Mouse (Mus musculus) stomach, embryonic 14.5 days (tissue): ENCODE measurements around the gene Prdm16. TPM values are rescaled to one million over a fixed set of nuclear protein-coding genes. Genes with fewer than 3 reads are reported as not detected.

Experiments
- ATAC-seq: fragments of 200-750 bp; cut with Nextera tagmentation; 2 replicates; pipeline ENCODE4 v1.8.0; 2017; ENCODE audit warnings: low read depth, moderate TSS enrichment; ENCODE audit not compliant: insufficient number of reproducible peaks, insufficient read depth, low FRiP score
- H3K27ac ChIP-seq: fragments of 300-500 bp; sonication (generic); 2 replicates; pipeline ENCODE4 v1.5.1; 2014; ENCODE audit warnings: mild to moderate bottlenecking, low read length, moderate library complexity, mixed read lengths
- H3K27me3 ChIP-seq: fragments of 300-500 bp; sonication (generic); 2 replicates; pipeline ENCODE4 v1.6.1; 2014; ENCODE audit warnings: low read length, control low read depth, mixed read lengths; ENCODE audit not compliant: control insufficient read depth, insufficient read depth
- H3K36me3 ChIP-seq: fragments of 300-500 bp; sonication (generic); 2 replicates; pipeline ENCODE4 v1.6.1; 2014; ENCODE audit warnings: mild to moderate bottlenecking, control low read depth, low read length, moderate library complexity, mixed read lengths; ENCODE audit not compliant: control insufficient read depth, insufficient read depth
- H3K4me1 ChIP-seq: fragments of 300-500 bp; sonication (generic); 2 replicates; pipeline ENCODE4 v1.6.1; 2014; ENCODE audit warnings: low read length, control low read depth, mixed read lengths; ENCODE audit not compliant: control insufficient read depth, insufficient read depth
- H3K4me2 ChIP-seq: fragments of 300-500 bp; sonication (generic); replicated peaks from 2 replicates; pipeline ENCODE4 v1.6.1; 2014; ENCODE audit warnings: low read depth, low read length, control low read depth
- H3K4me3 ChIP-seq: fragments of 300-500 bp; sonication (generic); 2 replicates; pipeline ENCODE4 v1.5.1; 2014; ENCODE audit warnings: low read depth, low read length, control low read depth
- H3K9ac ChIP-seq: fragments of 300-500 bp; sonication (generic); replicated peaks from 2 replicates; pipeline ENCODE4 v1.6.1; 2014; ENCODE audit warnings: low read depth, mild to moderate bottlenecking, control low read depth, low read length, moderate library complexity, mixed read lengths
- H3K9me3 ChIP-seq: fragments of 300-500 bp; sonication (generic); 2 replicates; pipeline ENCODE4 v1.6.1; 2016; ENCODE audit warnings: low read depth, low read length, control low read depth; ENCODE audit not compliant: control insufficient read depth
- WGBS: fragments of 180-500 bp; shearing (Covaris S2); extraction: QIAGEN DNeasy Blood & Tissue Kit; methylation state at CpG from one replicate; pipeline ENCODE4 v1.1.7; 2014; 5-methylcytosine and 5-hydroxymethylcytosine counted together
- polyA plus RNA-seq: library from polyadenylated mRNA; unstranded; fragments of >200 nt; fragmentation: Nextera tagmentation; extraction: Ambion mirVana; gene quantifications from 2 replicates; pipeline ENCODE4 v1.2.1, GENCODE M21; 2014

The Prdm16 gene
- polyA plus RNA-seq, 1 experiment from 2014 or later: 18.4 TPM

DNA sequence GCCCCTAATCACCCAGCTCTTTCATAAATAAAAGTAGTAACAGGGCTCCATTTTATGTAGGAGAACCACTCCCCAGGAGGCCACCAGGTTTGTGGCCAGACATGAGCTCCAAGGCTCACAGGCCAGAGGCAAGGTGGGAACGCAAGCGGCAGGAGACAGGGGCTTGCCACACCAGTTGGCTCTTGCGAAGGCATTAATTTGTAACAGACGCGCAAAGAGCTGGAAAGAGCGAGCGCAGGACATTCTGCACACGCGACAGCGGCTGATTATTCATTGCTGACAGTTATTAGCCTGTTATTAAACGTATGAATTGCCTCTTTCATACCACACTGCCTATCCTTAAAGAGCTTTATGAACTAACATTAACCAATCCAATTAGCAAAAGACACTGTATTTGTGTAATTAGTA is 144.0 kb downstream of the Prdm16 start:
- no peaks in the 10 kb centered on the region for H3K27me3 ChIP-seq
- 57% methylated on average over 11 of the region's 11 CpGs for WGBS
- ATAC-seq: no peak
- H3K9ac ChIP-seq: no peak overlapping the region
- H3K4me1 ChIP-seq: peaks cover 30% of the 10 kb centered on the region
- no peak overlapping the region for H3K27ac ChIP-seq
- H3K9me3 ChIP-seq: no peaks in the 10 kb centered on the region
- no peak overlapping the region for H3K4me3 ChIP-seq
- no peak overlapping the region for H3K4me2 ChIP-seq
- H3K36me3 ChIP-seq: no peaks in the 10 kb centered on the region

DNA sequence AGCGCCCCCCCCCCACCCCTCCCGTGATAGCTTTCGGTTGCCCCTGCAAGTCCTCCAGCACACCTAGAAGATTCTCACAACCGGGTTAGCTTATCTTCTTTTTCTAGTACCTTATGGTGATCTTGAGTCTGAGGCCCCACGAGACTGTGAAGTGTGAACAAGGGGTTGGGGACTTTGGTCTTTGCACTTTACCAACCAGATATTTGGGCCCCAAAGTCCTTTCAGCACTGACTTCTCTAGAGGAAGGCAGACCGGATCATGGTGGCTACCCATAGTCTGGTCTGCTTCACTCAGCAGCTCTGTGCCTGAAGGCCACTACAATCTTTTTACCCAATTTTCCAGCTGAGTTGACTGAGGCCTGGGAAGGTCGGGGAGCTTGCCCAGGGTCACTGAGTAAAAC is 144.4 kb downstream of the Prdm16 start:
- no peaks in the 10 kb centered on the region for H3K9me3 ChIP-seq
- no peak for ATAC-seq
- no peak overlapping the region for H3K4me3 ChIP-seq
- H3K4me1 ChIP-seq: peaks cover 28% of the 10 kb centered on the region
- H3K27ac ChIP-seq: no peak overlapping the region
- 67% methylated on average over 7 of the region's 7 CpGs for WGBS
- H3K27me3 ChIP-seq: no peaks in the 10 kb centered on the region
- no peaks in the 10 kb centered on the region for H3K36me3 ChIP-seq
- no peak overlapping the region for H3K4me2 ChIP-seq
- no peak overlapping the region for H3K9ac ChIP-seq

DNA sequence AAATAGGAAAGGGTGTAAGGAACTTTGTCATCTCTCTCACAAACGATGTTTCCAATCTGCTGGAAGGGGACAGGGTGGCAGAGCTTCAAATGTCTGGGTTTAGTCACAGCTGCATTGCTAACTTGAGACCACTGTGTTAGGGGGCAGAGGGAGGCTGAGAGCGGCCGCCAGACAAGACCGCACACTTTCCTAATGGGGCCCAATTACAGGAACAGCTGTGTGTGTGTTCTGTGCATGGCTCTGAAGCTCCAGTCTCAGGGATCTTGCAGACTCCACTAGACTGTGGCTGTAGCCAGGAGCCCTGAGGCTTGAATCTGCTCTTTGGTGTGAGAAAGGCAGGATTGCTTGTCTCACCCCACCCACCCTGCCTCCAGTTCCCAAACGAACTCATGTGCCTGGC is 148.6 kb downstream of the Prdm16 start:
- Histone ChIP-seq H3K4me2 (no peak overlapping the region), H3K27ac (no peak overlapping the region), H3K9me3 (no peaks in the 10 kb centered on the region), H3K4me3 (no peak overlapping the region), H3K9ac (no peak overlapping the region), H3K4me1 (peaks cover 17% of the 10 kb centered on the region; the same call in 1 of the 2 replicates), H3K36me3 (no peaks in the 10 kb centered on the region), H3K27me3 (no peaks in the 10 kb centered on the region)
- no peak for ATAC-seq
- 30% methylated on average over 5 of the region's 5 CpGs for WGBS

DNA sequence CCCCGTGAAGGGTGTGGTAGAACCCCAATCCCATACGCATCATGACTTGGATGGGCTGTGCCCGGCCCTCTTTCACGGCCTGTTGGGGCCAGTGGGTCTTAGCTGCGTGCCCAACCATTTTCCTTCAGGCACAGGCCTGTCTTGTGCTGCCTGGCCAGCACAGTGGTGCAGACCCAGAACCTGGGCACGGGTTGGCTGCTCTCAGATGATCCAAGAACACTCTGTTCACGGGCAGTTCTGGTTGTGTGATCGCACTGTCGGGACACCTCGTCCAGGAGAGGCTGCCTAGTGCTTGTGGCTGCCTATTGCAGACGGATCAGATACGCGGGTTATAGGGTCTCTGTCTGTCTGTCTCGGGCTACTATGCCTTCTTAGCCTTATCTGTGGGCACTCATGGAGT is 154.0 kb downstream of the Prdm16 start:
- H3K27ac ChIP-seq: no peak overlapping the region
- no peaks in the 10 kb centered on the region for H3K27me3 ChIP-seq
- ATAC-seq: peak; percentile 15; the same call in 1 of the 2 replicates

DNA sequence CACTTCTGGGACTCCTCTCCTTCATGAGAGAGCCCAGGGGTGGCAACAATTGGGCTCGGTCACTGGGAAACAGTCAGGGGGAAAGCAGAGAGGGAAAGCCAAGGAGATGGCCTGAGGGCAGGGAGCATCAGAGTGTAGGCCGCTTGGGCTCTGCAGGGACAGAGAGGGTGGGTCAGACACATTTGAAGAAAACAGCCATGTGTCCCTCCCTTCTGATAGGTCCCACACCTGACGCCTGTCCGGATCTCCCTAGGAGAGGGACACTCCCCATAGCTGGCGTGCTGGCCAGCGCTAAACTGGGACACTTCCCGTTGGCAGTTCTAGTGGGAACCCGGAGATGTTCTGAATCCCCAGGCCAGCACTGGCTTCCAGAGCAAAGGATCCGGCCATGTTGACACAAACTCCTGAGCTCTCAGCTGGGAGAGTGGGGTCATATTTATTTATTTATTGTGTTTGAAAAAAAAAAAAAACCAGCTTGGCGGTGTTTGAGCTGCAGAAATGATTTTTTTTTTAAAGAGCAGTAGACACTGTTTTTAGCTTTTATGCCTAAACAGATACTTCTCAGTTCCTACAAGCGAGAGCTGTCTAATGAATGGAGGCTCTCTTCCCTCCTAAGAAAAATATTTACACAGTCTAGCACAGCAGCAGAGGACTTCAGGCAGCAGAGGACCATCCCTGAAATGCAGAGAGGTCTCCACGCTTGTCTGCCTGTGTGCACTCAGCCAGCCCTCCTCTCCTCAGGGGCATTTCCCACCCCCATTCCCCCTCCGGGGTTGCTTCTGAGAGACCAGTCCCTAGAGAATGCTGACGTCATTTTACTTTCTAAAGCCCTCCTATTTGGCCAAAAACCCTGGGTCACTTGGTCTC is 154.7 kb downstream of the Prdm16 start:
- Histone ChIP-seq H3K4me2 (no peak overlapping the region), H3K36me3 (no peaks in the 10 kb centered on the region), H3K4me1 (peaks cover 34% of the 10 kb centered on the region), H3K9me3 (no peaks in the 10 kb centered on the region), H3K9ac (no peak overlapping the region), H3K4me3 (no peak overlapping the region), H3K27me3 (no peaks in the 10 kb centered on the region), H3K27ac (0 out of 2 replicates have a peak overlapping the region, but pooled peaks have one; percentile 39)
- no peak for ATAC-seq
- WGBS: 34% methylated on average over 14 of the region's 14 CpGs

More for the DNA sequence above, 154.0 kb downstream of the Prdm16 start:
- no peaks in the 10 kb centered on the region for H3K36me3 ChIP-seq
- no peak overlapping the region for H3K4me3 ChIP-seq
- H3K9ac ChIP-seq: no peak overlapping the region
- H3K9me3 ChIP-seq: no peaks in the 10 kb centered on the region
- peaks cover 36% of the 10 kb centered on the region for H3K4me1 ChIP-seq
- no peak overlapping the region for H3K4me2 ChIP-seq
- WGBS: 78% methylated on average over 14 of the region's 14 CpGs

DNA sequence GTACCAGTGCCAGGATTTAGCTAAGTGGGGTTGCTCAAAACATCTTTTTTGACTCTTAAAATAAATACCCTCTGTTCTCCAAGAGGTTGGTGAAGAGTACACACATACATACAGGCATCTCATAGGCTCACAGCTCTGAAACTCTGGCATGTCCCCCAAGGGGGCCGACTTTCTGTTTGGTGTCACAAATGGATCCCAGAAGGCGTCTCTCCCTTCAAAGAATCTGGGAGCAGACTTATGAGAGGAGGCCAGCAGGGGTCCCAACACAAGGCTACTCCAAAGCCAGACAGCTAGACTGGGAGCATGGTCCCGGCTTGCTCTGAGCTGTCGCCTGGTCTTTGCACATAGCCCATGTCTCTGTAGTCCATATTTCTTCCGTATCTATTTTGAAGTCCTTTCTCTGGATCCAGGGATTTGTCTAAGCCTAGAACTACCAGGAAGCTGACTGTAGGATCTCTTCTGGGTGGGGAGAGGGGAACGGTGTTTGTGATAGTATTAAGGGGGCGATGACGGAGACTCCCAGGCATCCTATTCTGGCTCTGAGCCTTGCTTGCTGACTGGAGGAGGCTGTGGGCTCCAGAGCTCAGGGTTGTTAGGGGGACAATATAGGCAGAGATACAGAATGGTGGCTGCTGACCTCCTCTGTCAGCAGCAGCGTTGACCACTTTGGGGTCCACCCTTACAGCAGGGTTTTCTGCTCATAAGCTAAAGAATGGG is 156.0 kb downstream of the Prdm16 start:
- Histone ChIP-seq H3K4me3 (no peak overlapping the region), H3K27ac (no peak overlapping the region), H3K27me3 (no peaks in the 10 kb centered on the region), H3K4me1 (peaks cover 34% of the 10 kb centered on the region), H3K36me3 (no peaks in the 10 kb centered on the region), H3K9ac (no peak overlapping the region), H3K4me2 (no peak overlapping the region), H3K9me3 (no peaks in the 10 kb centered on the region)
- WGBS: 60% methylated on average over 9 of the region's 9 CpGs
- no peak for ATAC-seq

DNA sequence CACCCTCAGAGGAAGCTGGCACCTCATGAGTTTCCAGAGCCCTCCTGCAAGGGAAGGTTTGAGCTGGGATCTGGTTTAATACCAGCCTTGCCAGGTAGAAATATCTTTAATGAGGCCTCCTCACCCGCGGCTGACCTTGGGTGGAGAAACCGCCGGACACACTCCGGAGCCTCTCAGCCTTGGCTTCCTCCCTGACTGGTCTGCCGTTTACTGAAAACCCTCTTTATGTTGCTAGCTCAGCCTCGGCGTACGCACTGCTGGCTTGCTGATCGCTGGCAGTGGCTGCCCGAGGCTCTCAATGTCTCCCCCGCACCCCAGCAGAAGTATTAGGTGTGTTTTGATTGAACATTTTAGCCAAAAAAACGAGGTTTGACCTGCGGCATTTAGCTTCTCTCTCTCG is 156.5 kb downstream of the Prdm16 start:
- WGBS: 48% methylated on average over 15 of the region's 15 CpGs
- H3K4me1 ChIP-seq: peaks cover 34% of the 10 kb centered on the region
- H3K9ac ChIP-seq: no peak overlapping the region
- no peaks in the 10 kb centered on the region for H3K9me3 ChIP-seq
- H3K27me3 ChIP-seq: no peaks in the 10 kb centered on the region
- H3K4me2 ChIP-seq: no peak overlapping the region
- ATAC-seq: no peak
- H3K27ac ChIP-seq: peak overlapping the region; percentile 68; the same call in 1 of the 2 replicates
- no peaks in the 10 kb centered on the region for H3K36me3 ChIP-seq
- no peak overlapping the region for H3K4me3 ChIP-seq

DNA sequence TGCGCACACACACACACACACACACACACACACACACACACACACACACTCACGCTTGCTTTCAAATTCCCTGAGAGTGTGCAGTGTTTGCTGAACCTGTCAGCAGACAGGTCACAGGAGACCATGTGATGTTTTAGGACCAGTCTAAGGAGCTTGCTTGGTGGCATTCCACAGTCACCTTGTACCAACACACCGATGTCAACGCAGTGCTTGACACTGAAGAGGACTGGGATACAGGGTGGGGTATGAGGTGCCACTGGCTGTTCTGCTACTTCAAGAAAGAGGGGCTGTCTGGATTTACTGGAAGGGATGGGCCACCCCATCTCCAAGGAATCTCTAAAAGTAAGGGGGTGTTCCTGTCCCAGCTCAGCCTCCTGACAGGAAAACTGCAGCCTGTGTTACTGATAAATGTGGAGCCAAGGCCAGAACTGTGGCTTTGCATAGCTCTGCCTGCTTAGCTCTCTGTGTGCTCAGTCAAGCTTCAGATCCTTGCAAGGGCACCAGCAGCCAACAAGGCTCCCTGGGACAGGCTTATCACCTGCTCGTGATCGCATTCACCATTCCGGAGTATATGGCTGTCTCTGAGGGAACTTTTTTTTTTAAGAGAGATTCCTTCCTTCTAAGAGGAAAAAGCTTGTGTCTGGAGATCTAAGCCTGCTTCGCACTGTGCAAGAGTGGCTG is 157.6 kb downstream of the Prdm16 start:
- no peak overlapping the region for H3K4me3 ChIP-seq
- H3K27ac ChIP-seq: peak overlapping the region; percentile 68; the same call in 1 of the 2 replicates
- H3K4me1 ChIP-seq: peaks cover 34% of the 10 kb centered on the region
- WGBS: 71% methylated on average over 8 of the region's 8 CpGs
- no peak overlapping the region for H3K4me2 ChIP-seq
- H3K9ac ChIP-seq: no peak overlapping the region
- peak; percentile 82 for ATAC-seq
- H3K9me3 ChIP-seq: no peaks in the 10 kb centered on the region
- no peaks in the 10 kb centered on the region for H3K27me3 ChIP-seq
- H3K36me3 ChIP-seq: no peaks in the 10 kb centered on the region
